Mouse (Mus musculus): ENCODE measurements at regions not wholly inside any gene's neighbourhood (a gene's known extent, or its start where the extent isn't known, plus 50 kb on each side); places are given as distances from the start of the nearest gene placed in this dataset.

DNA sequence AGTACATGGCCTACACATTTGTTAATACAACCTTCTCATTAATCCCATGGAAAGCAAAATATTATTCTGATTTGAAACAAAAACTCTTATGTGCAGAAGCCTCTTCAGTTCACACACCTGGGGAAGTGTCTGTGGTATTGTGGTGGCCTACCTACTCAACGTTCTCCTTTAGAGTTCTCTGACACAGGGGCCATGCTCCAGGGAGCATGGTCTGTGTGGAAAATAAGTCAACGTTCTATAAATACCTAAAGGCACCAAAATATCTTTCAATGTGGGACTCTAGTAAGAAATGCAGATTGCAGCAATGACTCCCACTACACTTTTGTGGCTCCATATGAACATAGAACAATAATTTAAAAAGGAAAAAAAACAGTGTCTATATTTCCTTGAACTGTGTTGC lies 489.0 kb upstream of the A1bg start:
- ATAC-seq (replicated peaks): no peak
- H3K4me1 ChIP-seq: no peaks in the 10 kb centered on the region
- H3K4me2 ChIP-seq: no peak overlapping the region
- H3K9me3 ChIP-seq: no peaks in the 10 kb centered on the region
- H3K27me3 ChIP-seq (replicated peaks): no peaks in the 10 kb centered on the region
- H3K36me3 ChIP-seq (replicated peaks): no peaks in the 10 kb centered on the region
- H3K9ac ChIP-seq: no peak overlapping the region
- H3K27ac ChIP-seq: no peak overlapping the region
- WGBS: 89% methylated on average over 2 of the region's 2 CpGs
- H3K4me3 ChIP-seq: no peak overlapping the region

- WGBS: 93% methylated on average over 2 of the region's 2 CpGs
- Histone ChIP-seq H3K9ac (no peak overlapping the region), H3K9me3 (no peaks in the 10 kb centered on the region), H3K4me2 (no peak overlapping the region), H3K36me3 (replicated peaks) (no peaks in the 10 kb centered on the region), H3K27me3 (replicated peaks) (no peaks in the 10 kb centered on the region), H3K4me1 (no peaks in the 10 kb centered on the region), H3K4me3 (no peak overlapping the region), H3K27ac (no peak overlapping the region)
- ATAC-seq (replicated peaks): no peak
Measured at GRCm38 (mm10) chr15:61410789-61411188, 488.0 kb upstream of the A1bg start.

DNA sequence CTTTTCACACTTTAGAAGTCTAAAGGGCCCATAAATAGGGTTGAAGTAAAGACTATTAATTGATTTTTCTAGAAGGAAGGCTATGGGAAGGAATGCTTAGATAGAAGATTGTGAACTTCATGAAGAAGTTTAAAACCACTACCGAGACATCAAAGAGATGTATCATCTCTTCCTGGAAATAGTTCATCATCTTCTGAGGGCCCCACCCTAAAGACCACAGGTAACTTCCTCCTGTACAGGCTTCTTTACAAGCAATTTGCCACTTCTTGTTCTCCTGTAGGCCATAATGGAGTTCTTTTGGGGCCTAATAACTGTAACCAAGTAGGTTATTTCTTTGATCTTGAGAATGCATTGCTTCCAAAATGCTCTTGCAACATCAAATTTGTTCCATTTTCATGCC lies 485.8 kb upstream of the A1bg start:
- Histone ChIP-seq H3K27ac (no peak overlapping the region), H3K9me3 (no peaks in the 10 kb centered on the region), H3K27me3 (replicated peaks) (no peaks in the 10 kb centered on the region), H3K36me3 (replicated peaks) (no peaks in the 10 kb centered on the region), H3K4me2 (no peak overlapping the region), H3K4me1 (no peaks in the 10 kb centered on the region), H3K4me3 (no peak overlapping the region), H3K9ac (no peak overlapping the region)
- WGBS: 97% methylated on average over 1 of the region's 1 CpGs
- ATAC-seq (replicated peaks): no peak

DNA sequence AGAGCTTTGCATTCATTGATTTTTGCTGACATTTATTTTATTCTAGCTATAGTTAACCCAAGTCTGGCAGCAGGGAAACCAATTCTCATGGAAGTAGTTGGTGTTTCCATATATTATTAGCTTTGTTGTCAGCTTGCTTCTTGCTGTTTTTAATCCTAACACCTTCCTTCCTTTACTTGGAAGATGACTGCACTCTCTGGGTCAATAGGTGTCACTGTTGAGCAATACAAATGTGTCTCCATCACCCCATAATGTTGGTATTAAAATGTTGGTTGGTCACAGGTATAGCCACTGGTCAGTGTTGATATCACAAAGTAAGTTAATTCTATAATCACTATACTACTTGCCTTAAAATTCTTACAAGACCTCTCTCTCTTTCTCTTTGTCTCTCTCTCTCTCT lies 477.9 kb upstream of the A1bg start:
- no peak overlapping the region for H3K9ac ChIP-seq
- H3K4me3 ChIP-seq: no peak overlapping the region
- H3K36me3 ChIP-seq (replicated peaks): no peaks in the 10 kb centered on the region
- H3K9me3 ChIP-seq: no peaks in the 10 kb centered on the region
- H3K4me2 ChIP-seq: no peak overlapping the region
- no peak overlapping the region for H3K27ac ChIP-seq
- no peaks in the 10 kb centered on the region for H3K27me3 ChIP-seq (replicated peaks)
- no peaks in the 10 kb centered on the region for H3K4me1 ChIP-seq
- no peak for ATAC-seq (replicated peaks)

GRCm38 (mm10) chr15:61399971-61400370 lies 477.2 kb upstream of the A1bg start:
- H3K4me3 ChIP-seq: no peak overlapping the region
- no peaks in the 10 kb centered on the region for H3K9me3 ChIP-seq
- no peaks in the 10 kb centered on the region for H3K27me3 ChIP-seq (replicated peaks)
- no peak overlapping the region for H3K9ac ChIP-seq
- 91% methylated on average over 2 of the region's 2 CpGs for WGBS
- H3K36me3 ChIP-seq (replicated peaks): no peaks in the 10 kb centered on the region
- no peak overlapping the region for H3K4me2 ChIP-seq
- no peak overlapping the region for H3K27ac ChIP-seq
- no peak for ATAC-seq (replicated peaks)
- 0 out of 2 replicates have a peak, but pooled peaks cover 3% of the 10 kb centered on the region for H3K4me1 ChIP-seq

- no peaks in the 10 kb centered on the region for H3K9me3 ChIP-seq
- no peak overlapping the region for H3K4me2 ChIP-seq
- no peaks in the 10 kb centered on the region for H3K27me3 ChIP-seq (replicated peaks)
- no peaks in the 10 kb centered on the region for H3K36me3 ChIP-seq (replicated peaks)
- WGBS: 78% methylated on average over 3 of the region's 3 CpGs
- 0 out of 2 replicates have a peak, but pooled peaks cover 3% of the 10 kb centered on the region for H3K4me1 ChIP-seq
- H3K27ac ChIP-seq: no peak overlapping the region
- no peak overlapping the region for H3K4me3 ChIP-seq
- no peak for ATAC-seq (replicated peaks)
- H3K9ac ChIP-seq: no peak overlapping the region
Measured at GRCm38 (mm10) chr15:61398829-61399228, 476.0 kb upstream of the A1bg start.

DNA sequence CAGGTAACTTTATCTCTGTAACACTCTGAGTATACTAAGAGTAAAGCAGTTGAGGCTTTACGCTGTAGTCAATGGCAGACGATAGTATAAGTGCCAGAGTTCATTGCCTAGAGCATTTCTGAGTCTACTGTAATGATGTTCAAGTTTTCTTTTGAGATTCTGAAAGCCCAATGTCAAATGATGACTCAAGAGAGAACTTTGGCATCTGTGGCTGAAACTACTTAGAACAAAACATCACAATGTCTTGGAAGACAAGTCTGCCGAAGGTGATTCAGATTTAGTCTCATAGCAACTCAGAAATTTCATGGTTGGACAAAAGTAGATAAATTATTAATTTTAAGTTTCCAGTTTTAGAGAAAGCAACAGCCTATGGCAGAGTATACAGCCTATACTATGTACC lies 474.2 kb upstream of the A1bg start:
- Histone ChIP-seq H3K27me3 (replicated peaks) (no peaks in the 10 kb centered on the region), H3K9ac (no peak overlapping the region), H3K27ac (no peak overlapping the region), H3K9me3 (no peaks in the 10 kb centered on the region), H3K36me3 (replicated peaks) (no peaks in the 10 kb centered on the region), H3K4me2 (no peak overlapping the region), H3K4me3 (no peak overlapping the region), H3K4me1 (0 out of 2 replicates have a peak, but pooled peaks cover 3% of the 10 kb centered on the region)
- no peak for ATAC-seq (replicated peaks)
- 85% methylated on average over 3 of the region's 3 CpGs for WGBS

DNA sequence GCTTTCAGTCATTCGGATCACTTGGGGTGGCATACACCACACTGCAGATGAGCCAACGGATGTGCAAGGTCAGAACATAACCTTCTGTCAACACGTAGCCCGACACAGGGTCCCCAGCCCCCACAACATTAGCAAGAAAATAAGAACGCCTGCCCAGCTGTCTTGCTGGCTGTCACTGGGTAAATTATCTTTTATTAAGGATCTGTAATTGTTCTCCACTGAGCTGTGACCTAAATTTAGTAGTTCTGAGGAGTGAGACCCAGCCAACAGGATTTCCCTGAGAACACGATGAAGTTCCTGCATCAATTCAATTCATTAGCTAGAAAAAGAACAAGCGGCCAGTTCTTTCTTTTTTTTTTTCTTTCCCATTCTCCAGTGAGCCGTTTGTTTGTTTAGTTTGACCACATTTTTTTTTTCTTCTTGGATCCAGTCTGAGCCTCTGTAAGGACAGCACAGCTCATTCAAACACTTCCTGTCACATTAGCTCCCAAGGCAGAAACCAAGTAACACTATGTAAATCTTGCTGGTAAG lies 472.5 kb upstream of the A1bg start:
- H3K4me1 ChIP-seq: 0 out of 2 replicates have a peak, but pooled peaks cover 3% of the 10 kb centered on the region
- no peak overlapping the region for H3K9ac ChIP-seq
- H3K4me2 ChIP-seq: no peak overlapping the region
- H3K36me3 ChIP-seq (replicated peaks): no peaks in the 10 kb centered on the region
- WGBS: 21% methylated on average over 8 of the region's 8 CpGs
- ATAC-seq (replicated peaks): 0 out of 2 replicates have a peak, but pooled peaks have one; percentile 33
- no peaks in the 10 kb centered on the region for H3K9me3 ChIP-seq
- no peaks in the 10 kb centered on the region for H3K27me3 ChIP-seq (replicated peaks)
- H3K27ac ChIP-seq: no peak overlapping the region
- no peak overlapping the region for H3K4me3 ChIP-seq

DNA sequence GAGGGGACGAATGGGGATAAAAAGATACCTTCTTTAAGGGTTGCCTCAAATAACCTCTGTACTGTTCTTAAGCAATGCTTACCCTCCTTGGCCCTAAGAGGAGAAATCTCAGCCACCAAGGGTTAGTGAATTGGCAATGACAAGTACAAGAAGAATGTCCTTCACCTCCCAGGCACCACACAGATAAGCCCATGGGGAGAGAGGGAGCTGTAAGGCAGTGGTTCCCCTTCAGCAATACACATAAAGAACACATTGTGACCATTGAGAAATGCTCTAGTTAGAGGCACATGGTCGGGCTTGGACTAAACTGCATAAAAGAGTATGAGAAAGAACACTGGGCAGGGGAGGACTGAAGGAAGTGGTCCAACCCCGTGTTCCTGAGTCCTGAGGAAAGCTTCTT lies 457.9 kb upstream of the A1bg start:
- Histone ChIP-seq H3K9me3 (no peaks in the 10 kb centered on the region), H3K36me3 (replicated peaks) (no peaks in the 10 kb centered on the region), H3K4me2 (no peak overlapping the region), H3K4me1 (no peaks in the 10 kb centered on the region), H3K27ac (no peak overlapping the region), H3K27me3 (replicated peaks) (no peaks in the 10 kb centered on the region), H3K4me3 (no peak overlapping the region), H3K9ac (no peak overlapping the region)
- WGBS: 65% methylated on average over 3 of the region's 3 CpGs
- ATAC-seq (replicated peaks): no peak

DNA sequence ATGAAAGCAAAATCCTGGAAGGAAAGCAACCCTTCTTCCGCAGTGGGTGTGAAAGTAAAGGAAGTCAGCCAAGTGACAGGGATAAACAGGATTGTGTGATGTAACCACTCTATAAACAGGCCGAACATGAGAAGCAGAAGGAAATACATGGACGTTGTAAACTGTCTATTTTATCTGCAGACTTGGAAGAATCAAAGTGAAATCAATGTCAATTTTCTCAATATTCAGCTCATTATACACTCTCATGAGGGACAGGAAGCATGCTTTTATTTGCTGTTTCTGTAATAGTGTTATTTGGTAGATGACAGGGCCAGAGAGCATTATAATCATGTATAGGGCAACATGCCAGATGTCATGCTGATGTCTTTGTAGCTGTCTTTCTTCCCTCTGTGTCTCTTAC lies 443.5 kb upstream of the A1bg start:
- H3K27ac ChIP-seq: no peak overlapping the region
- no peak overlapping the region for H3K9ac ChIP-seq
- no peaks in the 10 kb centered on the region for H3K36me3 ChIP-seq (replicated peaks)
- no peak overlapping the region for H3K4me2 ChIP-seq
- peak; percentile 60; the same call in 1 of the 2 replicates for ATAC-seq (replicated peaks)
- no peaks in the 10 kb centered on the region for H3K27me3 ChIP-seq (replicated peaks)
- H3K9me3 ChIP-seq: no peaks in the 10 kb centered on the region
- no peak overlapping the region for H3K4me3 ChIP-seq
- whole genome bisulfite sequencing: 57% methylated on average over 3 of the region's 3 CpGs
- H3K4me1 ChIP-seq: no peaks in the 10 kb centered on the region

DNA sequence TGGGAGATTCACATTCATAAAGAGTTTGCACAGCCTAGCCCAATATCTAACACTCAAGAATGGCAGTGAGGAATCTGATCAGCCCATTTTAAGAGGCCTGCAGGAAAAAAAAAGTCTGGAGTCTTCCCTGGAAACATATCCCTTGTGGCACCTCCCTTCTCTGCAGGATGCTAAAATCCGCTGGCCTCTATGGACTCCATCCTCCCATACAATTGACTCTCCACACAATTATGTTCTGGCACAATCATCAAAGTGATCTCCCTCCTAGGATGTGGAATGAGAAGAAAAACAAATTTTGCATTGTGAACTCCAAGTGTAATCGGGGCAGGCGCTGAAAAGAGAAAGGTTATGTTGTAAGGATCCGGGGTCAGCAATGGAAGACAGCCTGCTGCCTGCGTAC lies 442.7 kb upstream of the A1bg start:
- WGBS: 55% methylated on average over 5 of the region's 5 CpGs
- no peaks in the 10 kb centered on the region for H3K27me3 ChIP-seq (replicated peaks)
- H3K4me1 ChIP-seq: no peaks in the 10 kb centered on the region
- ATAC-seq (replicated peaks): no peak
- no peak overlapping the region for H3K9ac ChIP-seq
- H3K27ac ChIP-seq: no peak overlapping the region
- H3K4me2 ChIP-seq: no peak overlapping the region
- H3K36me3 ChIP-seq (replicated peaks): no peaks in the 10 kb centered on the region
- no peaks in the 10 kb centered on the region for H3K9me3 ChIP-seq
- H3K4me3 ChIP-seq: no peak overlapping the region

DNA sequence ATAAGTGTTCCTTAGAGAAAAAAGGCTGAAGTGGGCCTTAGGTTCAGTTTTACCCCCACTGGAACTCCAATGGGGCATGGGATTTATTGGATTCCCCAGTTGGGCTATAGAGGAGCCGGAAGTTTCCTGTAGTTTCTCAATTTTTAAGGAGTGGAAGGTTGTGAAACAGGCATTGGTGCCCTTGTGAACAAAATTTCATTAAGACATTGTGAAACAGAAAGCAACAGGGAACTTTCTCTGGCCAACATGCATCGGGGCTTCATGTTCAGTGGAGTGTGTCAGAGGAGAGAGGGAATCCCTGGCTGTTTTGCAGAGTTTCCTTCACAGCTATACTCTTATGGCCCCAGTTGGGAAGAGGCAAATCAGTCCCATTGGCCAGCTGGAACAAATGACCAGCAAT lies 441.6 kb upstream of the A1bg start:
- H3K4me2 ChIP-seq: no peak overlapping the region
- H3K36me3 ChIP-seq (replicated peaks): no peaks in the 10 kb centered on the region
- WGBS: 73% methylated on average over 2 of the region's 2 CpGs
- H3K4me3 ChIP-seq: no peak overlapping the region
- no peak for ATAC-seq (replicated peaks)
- H3K27me3 ChIP-seq (replicated peaks): no peaks in the 10 kb centered on the region
- no peaks in the 10 kb centered on the region for H3K9me3 ChIP-seq
- no peak overlapping the region for H3K9ac ChIP-seq
- no peaks in the 10 kb centered on the region for H3K4me1 ChIP-seq
- H3K27ac ChIP-seq: no peak overlapping the region

- no peak overlapping the region for H3K4me3 ChIP-seq
- 83% methylated on average over 3 of the region's 3 CpGs for WGBS
Measured at GRCm38 (mm10) chr15:61361254-61361653, 438.4 kb upstream of the A1bg start.

More at GRCm38 (mm10) chr15:61361254-61361653, 438.4 kb upstream of the A1bg start:
- H3K27me3 ChIP-seq (replicated peaks): no peaks in the 10 kb centered on the region
- no peak overlapping the region for H3K9ac ChIP-seq
- ATAC-seq (replicated peaks): no peak
- H3K36me3 ChIP-seq (replicated peaks): no peaks in the 10 kb centered on the region
- no peak overlapping the region for H3K27ac ChIP-seq
- H3K4me2 ChIP-seq: no peak overlapping the region
- H3K4me1 ChIP-seq: no peaks in the 10 kb centered on the region
- H3K9me3 ChIP-seq: no peaks in the 10 kb centered on the region
